Comparison of ENCODE assay signal across 12 mouse cellular contexts in the genomic region with DNA sequence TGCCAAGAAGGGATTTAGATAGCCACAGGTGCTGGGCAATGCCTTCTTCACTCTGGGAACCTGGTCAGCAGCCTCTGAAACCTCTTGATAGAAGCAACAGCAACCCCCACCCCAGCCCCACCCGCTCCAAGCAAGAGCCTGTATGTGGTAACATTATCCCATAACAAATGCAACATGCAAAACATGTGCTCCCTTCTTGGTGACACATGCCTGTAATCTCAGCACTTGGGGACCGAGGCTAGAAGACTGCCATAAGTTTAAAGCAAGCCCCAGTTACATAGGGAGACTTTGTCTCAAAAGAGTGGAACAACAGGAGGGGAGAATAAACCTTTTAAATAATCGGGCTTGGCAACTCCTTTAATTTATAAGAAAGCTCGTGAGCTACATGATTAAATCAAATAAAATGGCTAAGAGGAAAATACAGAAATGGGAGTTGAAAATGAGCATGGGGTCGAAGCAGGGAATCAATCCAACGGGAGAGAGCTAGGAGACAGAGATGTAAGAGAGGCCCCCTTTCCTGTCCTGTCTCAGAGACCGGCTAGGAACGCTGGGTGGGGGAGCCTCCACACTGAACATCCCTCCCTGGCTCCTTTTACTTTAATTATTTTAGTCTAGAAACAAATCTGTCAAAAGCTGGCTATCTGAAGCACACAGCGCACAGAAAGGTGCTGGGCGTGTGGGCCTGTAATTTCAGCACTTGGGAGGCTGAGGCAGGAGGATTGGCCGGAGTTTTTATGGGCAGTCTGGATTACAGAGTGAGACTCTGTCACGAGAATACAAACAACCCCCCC. TPM values are rescaled to one million over a fixed set of nuclear protein-coding genes. Genes with fewer than 3 reads are reported as not detected.
DNase-seq lines count a peak whose midpoint lies in the region; ATAC-seq and TF ChIP-seq lines count a peak whose summit lies in the region.
"Had no signal": no experiment of that assay in that cellular context is flagged by ENCODE, and none has a peak within 500 bp of the region (broad histone marks: within the 10 kb centered on the region; RNA-seq: fewer than 3 reads in every experiment).

No protein-coding gene starts in this region.

- TF ChIP-seq CTCF in cortical plate, adult 2 months (IDR thresholded peaks at IDR 0.05; ENCODE audit: extremely low read depth, insufficient read depth, low read length): no peak

- H3K27me3 ChIP-seq in heart, embryonic 13.5 days (replicated peaks): peaks cover 20% of the 10 kb centered on the region
- H3K27me3 ChIP-seq in intestine, embryonic 15.5 days (replicated peaks): peaks cover 26% of the 10 kb centered on the region
- peaks cover 58% of the 10 kb centered on the region for H3K27me3 ChIP-seq in midbrain, embryonic 15.5 days (replicated peaks)

- H3K27ac ChIP-seq in heart, embryonic 13.5 days (replicated peaks): no peak overlapping the region; the same call in 1 of the 2 replicates
- no peak overlapping the region for H3K27ac ChIP-seq in cortical plate, adult 2 months (ENCODE audit: insufficient read depth, low read length)
- no peak overlapping the region for H3K27ac ChIP-seq in intestine, embryonic 15.5 days
- no peak overlapping the region for H3K27ac ChIP-seq in midbrain, embryonic 15.5 days

- H3K4me3 ChIP-seq in heart, embryonic 13.5 days: peak overlapping the region; percentile 67
- peak overlapping the region; percentile 42; the same call in 1 of the 2 replicates for H3K4me3 ChIP-seq in cortical plate, adult 2 months (ENCODE audit: insufficient read depth, low read length)
- H3K4me3 ChIP-seq in intestine, embryonic 15.5 days (replicated peaks): peak overlapping the region; percentile 19
- no peak overlapping the region for H3K4me3 ChIP-seq in midbrain, embryonic 15.5 days

- no peaks in the 10 kb centered on the region for H3K9me3 ChIP-seq in heart, embryonic 13.5 days
- no peaks in the 10 kb centered on the region for H3K9me3 ChIP-seq in intestine, embryonic 15.5 days
- no peaks in the 10 kb centered on the region for H3K9me3 ChIP-seq in midbrain, embryonic 15.5 days

- H3K4me2 ChIP-seq in heart, embryonic 13.5 days: peak overlapping the region; percentile 92
- peak overlapping the region; percentile 98 for H3K4me2 ChIP-seq in intestine, embryonic 15.5 days (replicated peaks)
- peak overlapping the region; percentile 94; the same call in 1 of the 2 replicates for H3K4me2 ChIP-seq in midbrain, embryonic 15.5 days

- no peak for TF ChIP-seq POLR2A in cortical plate, adult 2 months (IDR thresholded peaks at IDR 0.05; ENCODE audit: extremely low read depth, insufficient read depth, low read length)

- H3K36me3 ChIP-seq in heart, embryonic 13.5 days: peaks cover 8% of the 10 kb centered on the region
- no peaks in the 10 kb centered on the region for H3K36me3 ChIP-seq in intestine, embryonic 15.5 days
- no peaks in the 10 kb centered on the region for H3K36me3 ChIP-seq in midbrain, embryonic 15.5 days (replicated peaks)

- WGBS in heart, embryonic 13.5 days: 40% methylated on average over 12 of the region's 12 CpGs
- WGBS in intestine, embryonic 15.5 days: 50% methylated on average over 12 of the region's 12 CpGs
- WGBS in midbrain, embryonic 15.5 days: 51% methylated on average over 12 of the region's 12 CpGs

- no peak for DNase-seq in heart, adult 18-20 months
- DNase-seq in layer of hippocampus, postnatal 14 days (ENCODE audit: low spot score in 2 of 2): no peak
- DNase-seq in thymus, adult 18-20 months: no peak

- no peak for ATAC-seq in heart, embryonic 13.5 days (ENCODE audit: extremely low read depth, insufficient number of reproducible peaks, low FRiP score, low TSS enrichment)
- ATAC-seq in intestine, embryonic 15.5 days: no peak
- no peak for ATAC-seq in midbrain, embryonic 15.5 days (replicated peaks)
- no peak for ATAC-seq in megakaryocyte progenitor cell, adult 5-6 weeks (replicated peaks; ENCODE audit: poor library complexity)

- H3K4me1 ChIP-seq in heart, embryonic 13.5 days: peaks cover 77% of the 10 kb centered on the region
- H3K4me1 ChIP-seq in cortical plate, adult 2 months (ENCODE audit: control insufficient read depth, insufficient read depth, low read length): no peaks in the 10 kb centered on the region
- peaks cover 54% of the 10 kb centered on the region for H3K4me1 ChIP-seq in intestine, embryonic 15.5 days (replicated peaks)
- peaks cover 43% of the 10 kb centered on the region for H3K4me1 ChIP-seq in midbrain, embryonic 15.5 days

- H3K9ac ChIP-seq in heart, embryonic 13.5 days: peak overlapping the region; percentile 87
- H3K9ac ChIP-seq in intestine, embryonic 15.5 days: no peak overlapping the region
- H3K9ac ChIP-seq in midbrain, embryonic 15.5 days: no peak overlapping the region

RNA-seq across cellular contexts. Expression of gene Fam71a, which starts 17.0 kb away (rescaled TPM):
- not detected in 2 replicates for polyA plus RNA-seq in heart, embryonic 13.5 days (2015; fragmentation: Nextera tagmentation; extraction: Ambion mirVana)
- total RNA-seq in heart, adult 18-20 months (2021): not detected
- not detected in 2 replicates for polyA plus RNA-seq in cortical plate, adult 2 months (2012; rRNA removed)
- polyA plus RNA-seq in intestine, embryonic 15.5 days (2015; fragmentation: Nextera tagmentation; extraction: Ambion mirVana): not detected in 2 replicates
- polyA plus RNA-seq in midbrain, embryonic 15.5 days (2015; fragmentation: Nextera tagmentation; extraction: Ambion mirVana): not detected in 2 replicates
- 0.12 TPM in 1 of 2 replicates, not detected in the other for total RNA-seq in megakaryocyte progenitor cell, adult 5-6 weeks (2015)
- total RNA-seq in megakaryocyte progenitor cell, adult 5-6 weeks (2017): not detected in 2 replicates
- total RNA-seq in layer of hippocampus, postnatal 14 days (2021): not detected
- total RNA-seq: adrenal gland, postnatal 4 days; left cerebral cortex, postnatal 14 days had no signal
- polyA plus RNA-seq: erythroblast, embryonic 14.5 days; spleen, adult 2 months had no signal

RNA-seq across cellular contexts. Expression of gene Atf3, which starts 36.2 kb away (rescaled TPM):
- 14.0 and 15.2 TPM in 2 replicates for polyA plus RNA-seq in heart, embryonic 13.5 days (2015; fragmentation: Nextera tagmentation; extraction: Ambion mirVana)
- total RNA-seq in heart, adult 18-20 months (2021): 10 to 100 TPM; 11.7 to 19.1 TPM
- polyA plus RNA-seq in cortical plate, adult 2 months (2012; rRNA removed): 0.72 and 0.73 TPM in 2 replicates
- polyA plus RNA-seq in intestine, embryonic 15.5 days (2015; fragmentation: Nextera tagmentation; extraction: Ambion mirVana): 4.1 and 4.9 TPM in 2 replicates
- polyA plus RNA-seq in midbrain, embryonic 15.5 days (2015; fragmentation: Nextera tagmentation; extraction: Ambion mirVana): 1.5 and 1.6 TPM in 2 replicates
- total RNA-seq in megakaryocyte progenitor cell, adult 5-6 weeks (2015): 2.2 and 8.0 TPM in 2 replicates
- total RNA-seq in megakaryocyte progenitor cell, adult 5-6 weeks (2017): 1.0 and 20.5 TPM in 2 replicates
- total RNA-seq in layer of hippocampus, postnatal 14 days (2021): under 1 TPM; 0.79 to 0.90 TPM
